Mouse (Mus musculus) E14TG2a.4 (cell line): Measurements from ENCODE around the gene Atg4b.
"Not testable (repeated sequence)": the region's sequence is repeated elsewhere in the genome, so short reads cannot be mapped to it uniquely, and the experiment has no call there.

Experiments used
- H3K27me3 ChIP-seq: 2 replicates; pipeline ENCODE4 v1.6.1; 2014; ENCODE audit warnings: low read length, control low read depth; ENCODE audit not compliant: insufficient read depth
- H3K36me3 ChIP-seq: 2 replicates; pipeline ENCODE4 v1.6.1; 2014; ENCODE audit warnings: low read length, control low read depth; ENCODE audit not compliant: insufficient read depth
- H3K4me1 ChIP-seq: replicated peaks from 2 replicates; pipeline ENCODE4 v1.6.1; 2014; ENCODE audit warnings: low read depth, low read length, control low read depth
- H3K4me3 ChIP-seq: replicated peaks from 2 replicates; pipeline ENCODE4 v1.5.1; 2014; ENCODE audit warnings: mild to moderate bottlenecking, low read length
- H3K9me3 ChIP-seq: 2 replicates; pipeline ENCODE4 v1.6.1; 2014; ENCODE audit warnings: low read length, control low read depth
- CTCF ChIP-seq: conservative IDR thresholded peaks from 2 replicates; pipeline ENCODE4 v1.5.1; 2014; ENCODE audit warnings: low read length
- NANOG ChIP-seq: IDR thresholded peaks from 2 replicates; pipeline ENCODE4 v1.6.1; 2014; ENCODE audit warnings: borderline replicate concordance, low read length, mixed read lengths
- POU5F1 ChIP-seq: IDR thresholded peaks from 2 replicates; pipeline ENCODE4 v1.6.1; 2014; ENCODE audit warnings: low read length, borderline replicate concordance

Gene Atg4b

GRCm38 (mm10) chr1:93835876-93836531 lies 84.7 kb downstream of the Atg4b start:
- H3K36me3 ChIP-seq: peaks cover 28% of the 10 kb centered on the region
- H3K9me3 ChIP-seq: no peaks in the 10 kb centered on the region
- no peak for TF ChIP-seq POU5F1
- no peak for TF ChIP-seq CTCF
- no peak for TF ChIP-seq NANOG
- H3K4me1 ChIP-seq: 0 out of 2 replicates have a peak, but pooled peaks cover 4% of the 10 kb centered on the region
- no peak overlapping the region for H3K4me3 ChIP-seq
- H3K27me3 ChIP-seq: no peaks in the 10 kb centered on the region

- Histone ChIP-seq H3K4me1 (0 out of 2 replicates have a peak, but pooled peaks cover 4% of the 10 kb centered on the region), H3K36me3 (peaks cover 28% of the 10 kb centered on the region), H3K27me3 (no peaks in the 10 kb centered on the region), H3K9me3 (no peaks in the 10 kb centered on the region), H3K4me3 (no peak overlapping the region)
- no peak for TF ChIP-seq NANOG
- TF ChIP-seq CTCF: no peak
- TF ChIP-seq POU5F1: no peak
Measured at GRCm38 (mm10) chr1:93836532-93836913, 85.2 kb downstream of the Atg4b start.

GRCm38 (mm10) chr1:93837335-93837734 lies 86.0 kb downstream of the Atg4b start:
- Histone ChIP-seq H3K4me1 (0 out of 2 replicates have a peak, but pooled peaks cover 4% of the 10 kb centered on the region), H3K4me3 (no peak overlapping the region), H3K36me3 (peaks cover 28% of the 10 kb centered on the region), H3K27me3 (no peaks in the 10 kb centered on the region), H3K9me3 (no peaks in the 10 kb centered on the region)
- TF ChIP-seq POU5F1: no peak
- TF ChIP-seq NANOG: no peak
- TF ChIP-seq CTCF: no peak

- H3K27me3 ChIP-seq, H3K9me3 ChIP-seq, H3K4me1 ChIP-seq, H3K4me3 ChIP-seq: not testable (repeated sequence)
- H3K36me3 ChIP-seq: peaks cover 28% of the 10 kb centered on the region
Measured at GRCm38 (mm10) chr1:93838569-93838968, 87.3 kb downstream of the Atg4b start.
